ENCODE assay signal across 8 mouse cellular contexts in the genomic region with DNA sequence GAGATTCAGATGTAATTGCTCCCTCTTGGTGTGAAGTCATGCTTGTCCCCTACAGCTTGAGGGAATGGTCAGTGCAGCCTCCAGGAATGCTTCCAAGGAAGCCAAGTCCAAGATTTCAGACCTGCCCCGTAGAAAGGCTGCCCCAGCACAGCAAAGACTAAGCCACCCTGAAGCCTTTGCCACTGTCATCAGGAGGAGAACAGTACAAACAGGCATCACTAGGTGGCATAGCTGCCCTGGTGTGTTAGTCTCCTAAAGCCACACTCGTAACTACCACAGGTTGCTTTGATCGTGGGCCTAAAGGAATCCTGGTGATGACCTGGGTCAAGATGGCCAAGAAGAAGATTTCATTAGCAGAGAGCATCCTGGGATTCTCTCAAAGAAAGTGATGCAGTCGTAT.
DNase-seq lines count a peak whose midpoint lies in the region; ATAC-seq and TF ChIP-seq lines count a peak whose summit lies in the region.
"Had no signal": no experiment of that assay in that cellular context is flagged by ENCODE, and none has a peak within 500 bp of the region (broad histone marks: within the 10 kb centered on the region; RNA-seq: fewer than 3 reads in every experiment).

No protein-coding gene starts in this region.

- no peaks in the 10 kb centered on the region for H3K27me3 ChIP-seq in kidney, embryonic 15.5 days
- no peaks in the 10 kb centered on the region for H3K27me3 ChIP-seq in kidney, postnatal 0 days (ENCODE audit: insufficient read depth, low read length)
- H3K27me3 ChIP-seq: lung, embryonic 15.5 days had no signal

- H3K9ac ChIP-seq in kidney, embryonic 15.5 days = no peak overlapping the region
- no peak overlapping the region for H3K9ac ChIP-seq in kidney, postnatal 0 days (ENCODE audit: low read depth, low read length)
- H3K9ac ChIP-seq: lung, embryonic 15.5 days had no signal

- no peak for ATAC-seq in kidney, embryonic 15.5 days (replicated peaks; ENCODE audit: low FRiP score)
- ATAC-seq in kidney, postnatal 0 days (replicated peaks; ENCODE audit: low FRiP score, low read depth) = no peak

- H3K27ac ChIP-seq in kidney, embryonic 15.5 days = no peak overlapping the region
- no peak overlapping the region for H3K27ac ChIP-seq in kidney, postnatal 0 days
- H3K27ac ChIP-seq: lung, embryonic 15.5 days had no signal

- no peaks in the 10 kb centered on the region for H3K36me3 ChIP-seq in kidney, embryonic 15.5 days
- no peaks in the 10 kb centered on the region for H3K36me3 ChIP-seq in kidney, postnatal 0 days (ENCODE audit: insufficient read depth, low read length)
- H3K36me3 ChIP-seq: lung, embryonic 15.5 days had no signal

- peak; percentile 68 for TF ChIP-seq CTCF in kidney, postnatal 0 days (IDR thresholded peaks at IDR 0.05; ENCODE audit: low read depth)

- no peak overlapping the region for H3K4me3 ChIP-seq in kidney, embryonic 15.5 days (replicated peaks)
- H3K4me3 ChIP-seq in kidney, postnatal 0 days (replicated peaks; ENCODE audit: low read depth, low read length) = no peak overlapping the region
- H3K4me3 ChIP-seq: lung, embryonic 15.5 days had no signal

- DNase-seq in kidney, adult 11 months = peak; percentile 21
- DNase-seq in right cerebral cortex, adult 18-20 months = peak; percentile 28
- no peak for DNase-seq in right cerebral cortex, postnatal 36 days (ENCODE audit: low spot score in 2 of 2)
- no peak for DNase-seq in kidney, postnatal 0 days (ENCODE audit: low spot score)
- DNase-seq in skeletal muscle tissue, adult 2 months (ENCODE audit: low read depth, low spot score) = peak; percentile 18
- DNase-seq in neural tube, embryonic 10.5 days (ENCODE audit: extremely low spot score, low spot score) = no peak

- no peaks in the 10 kb centered on the region for H3K9me3 ChIP-seq in kidney, embryonic 15.5 days (replicated peaks)
- no peaks in the 10 kb centered on the region for H3K9me3 ChIP-seq in kidney, postnatal 0 days (replicated peaks; ENCODE audit: low read length)
- H3K9me3 ChIP-seq: lung, embryonic 15.5 days had no signal

- 74% methylated on average over 4 of the region's 4 CpGs for WGBS in kidney, embryonic 15.5 days
- WGBS in kidney, postnatal 0 days = 62% methylated on average over 4 of the region's 4 CpGs

- H3K4me2 ChIP-seq in kidney, embryonic 15.5 days = no peak overlapping the region
- no peak overlapping the region for H3K4me2 ChIP-seq in kidney, postnatal 0 days (ENCODE audit: low read length)
- H3K4me2 ChIP-seq: lung, embryonic 15.5 days had no signal

- H3K4me1 ChIP-seq in kidney, embryonic 15.5 days = peaks cover 15% of the 10 kb centered on the region
- 0 out of 2 replicates have a peak, but pooled peaks cover 11% of the 10 kb centered on the region for H3K4me1 ChIP-seq in kidney, postnatal 0 days (replicated peaks; ENCODE audit: insufficient read depth, low read length)
- H3K4me1 ChIP-seq: lung, embryonic 15.5 days had no signal

Comparison
In these comparisons a context has a peak if more than half of its experiments do, and no peak if none do; other contexts are left out.
1. DNase-seq: peak in kidney, adult 11 months (single experiment), right cerebral cortex, adult 18-20 months (single experiment) and skeletal muscle tissue, adult 2 months (single experiment); none in right cerebral cortex, postnatal 36 days (0 of 2), kidney, postnatal 0 days (single experiment) and neural tube, embryonic 10.5 days (single experiment).